Mouse (Mus musculus): ENCODE results near the gene Gm7168. TPM values are rescaled to one million over a fixed set of nuclear protein-coding genes. Genes with fewer than 3 reads are reported as not detected.

Gm7168 gene
- polyA plus RNA-seq, 1 experiment from 2014 or later = not detected

Other genes starting within 250 kb of the Gm7168 start
- gene Afdn, start 187.8 kb upstream of the Gm7168 start, polyA plus RNA-seq (2014; fragmentation: Nextera tagmentation; extraction: Ambion mirVana) = 87.1 and 95.8 TPM in 2 replicates
- 2.5 and 5.5 TPM in 2 replicates for gene Tcte2, start 186.5 kb upstream of the Gm7168 start, polyA plus RNA-seq (2014; fragmentation: Nextera tagmentation; extraction: Ambion mirVana)
- gene Gm7356, start 55.3 kb downstream of the Gm7168 start, polyA plus RNA-seq (2014; fragmentation: Nextera tagmentation; extraction: Ambion mirVana) = not detected in 2 replicates
- gene Gm7358, start 111.2 kb downstream of the Gm7168 start, polyA plus RNA-seq (2014; fragmentation: Nextera tagmentation; extraction: Ambion mirVana) = not detected in 2 replicates